Mouse (Mus musculus): ENCODE measurements at regions not wholly inside any gene's neighbourhood (a gene's known extent, or its start where the extent isn't known, plus 50 kb on each side); places are given as distances from the start of the nearest gene placed in this dataset.

GRCm38 (mm10) chr5:39857192-39857591 lies 101.9 kb upstream of the Hs3st1 start:
- H3K36me3 ChIP-seq (ENCODE audit: control insufficient read depth, insufficient read depth), result no peaks in the 10 kb centered on the region
- H3K9ac ChIP-seq (replicated peaks; ENCODE audit: low read depth, low read length), result no peak overlapping the region
- ATAC-seq, result peak; percentile 67
- H3K27me3 ChIP-seq (replicated peaks; ENCODE audit: control insufficient read depth, insufficient read depth, low read length), result no peaks in the 10 kb centered on the region
- H3K4me2 ChIP-seq (ENCODE audit: low read length), result no peak overlapping the region
- H3K4me1 ChIP-seq (replicated peaks; ENCODE audit: control insufficient read depth, insufficient read depth, low read length), result 0 out of 2 replicates have a peak, but pooled peaks cover 5% of the 10 kb centered on the region
- H3K4me3 ChIP-seq (replicated peaks; ENCODE audit: low read length), result no peak overlapping the region
- no peaks in the 10 kb centered on the region for H3K9me3 ChIP-seq (ENCODE audit: control insufficient read depth, low read length)
- H3K27ac ChIP-seq (ENCODE audit: low read length), result peak overlapping the region; percentile 70
- 34% methylated on average over 2 of the region's 2 CpGs for WGBS

DNA sequence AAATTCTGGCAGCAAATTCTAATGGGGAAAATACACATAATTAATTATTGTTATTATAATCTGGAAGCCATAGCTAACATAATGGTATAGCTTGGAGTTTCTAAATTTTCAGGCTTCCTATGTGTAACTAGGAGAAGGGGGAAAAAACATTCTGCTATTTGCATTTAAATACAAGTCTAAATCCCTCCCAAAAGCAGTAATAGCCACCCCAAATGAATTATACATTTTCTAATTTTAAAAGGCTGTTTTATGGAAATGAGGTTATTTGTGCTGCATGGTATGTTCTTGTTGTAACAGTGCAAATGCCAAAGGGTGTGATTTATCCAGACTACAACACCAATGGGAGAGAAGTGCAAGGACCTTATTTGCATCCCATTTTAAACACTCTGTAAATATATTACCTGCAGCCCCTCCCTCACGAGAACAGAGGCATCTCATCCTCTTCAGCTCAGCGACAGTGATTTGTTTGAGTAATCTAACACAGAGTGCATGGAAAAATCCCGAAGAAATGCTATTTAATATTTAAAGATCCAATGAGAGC lies 101.4 kb upstream of the Hs3st1 start:
- H3K4me2 ChIP-seq (ENCODE audit: low read length), result peak overlapping the region; percentile 20; the same call in 1 of the 2 replicates
- H3K9ac ChIP-seq (replicated peaks; ENCODE audit: low read depth, low read length), result no peak overlapping the region
- H3K27me3 ChIP-seq (replicated peaks; ENCODE audit: control insufficient read depth, insufficient read depth, low read length), result no peaks in the 10 kb centered on the region
- WGBS, result 43% methylated on average over 3 of the region's 3 CpGs
- H3K36me3 ChIP-seq (ENCODE audit: control insufficient read depth, insufficient read depth), result no peaks in the 10 kb centered on the region
- peak overlapping the region; percentile 70 for H3K27ac ChIP-seq (ENCODE audit: low read length)
- ATAC-seq, result peak; percentile 93
- no peaks in the 10 kb centered on the region for H3K9me3 ChIP-seq (ENCODE audit: control insufficient read depth, low read length)
- 0 out of 2 replicates have a peak, but pooled peaks cover 5% of the 10 kb centered on the region for H3K4me1 ChIP-seq (replicated peaks; ENCODE audit: control insufficient read depth, insufficient read depth, low read length)
- no peak overlapping the region for H3K4me3 ChIP-seq (replicated peaks; ENCODE audit: low read length)

DNA sequence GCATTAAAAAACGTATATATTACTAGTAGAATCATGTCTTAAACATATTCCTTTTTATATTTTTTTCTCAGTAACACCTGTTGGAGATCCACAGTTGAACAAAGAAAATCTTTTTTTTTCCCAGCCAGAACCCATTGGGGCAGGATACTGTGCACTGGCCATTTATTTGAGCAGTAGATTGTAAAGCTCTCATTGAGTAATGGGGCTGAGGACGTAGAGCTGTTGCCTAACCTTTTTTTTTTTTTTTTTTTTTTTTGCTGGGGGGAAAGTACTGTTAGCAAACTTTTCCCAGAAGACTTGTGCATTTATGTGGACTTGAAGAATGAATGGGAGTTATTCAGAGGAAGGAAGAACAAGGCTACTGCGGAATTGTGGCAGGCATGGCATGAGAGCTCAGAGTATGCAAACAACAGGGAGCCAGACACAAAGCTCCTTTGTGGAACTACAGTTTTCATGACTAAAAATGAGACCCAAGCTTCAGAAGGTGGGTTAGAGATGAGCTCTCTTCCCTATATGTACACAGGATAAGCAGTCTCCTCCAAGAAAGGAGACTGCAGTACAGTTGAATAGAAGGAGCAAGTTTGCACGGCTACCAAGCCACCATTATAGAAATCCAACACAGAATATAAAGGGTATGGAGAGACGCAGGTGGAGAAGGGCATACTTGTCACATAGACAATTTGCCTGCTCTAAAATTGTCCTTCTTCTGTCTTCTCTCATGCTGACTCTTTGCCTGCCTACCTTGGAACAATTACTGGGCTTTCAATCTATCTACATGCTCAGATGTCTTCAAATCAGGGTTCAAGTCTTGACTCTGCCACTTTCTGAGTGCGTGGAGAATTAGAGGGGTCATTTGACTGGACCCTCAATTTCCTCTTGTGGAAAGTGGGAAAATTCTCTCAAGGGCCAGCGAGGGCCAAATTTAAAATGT lies 100.7 kb upstream of the Hs3st1 start:
- peak; percentile 61 for ATAC-seq
- no peaks in the 10 kb centered on the region for H3K27me3 ChIP-seq (replicated peaks; ENCODE audit: control insufficient read depth, insufficient read depth, low read length)
- no peak overlapping the region for H3K9ac ChIP-seq (replicated peaks; ENCODE audit: low read depth, low read length)
- H3K9me3 ChIP-seq (ENCODE audit: control insufficient read depth, low read length), result no peaks in the 10 kb centered on the region
- H3K4me1 ChIP-seq (replicated peaks; ENCODE audit: control insufficient read depth, insufficient read depth, low read length), result 0 out of 2 replicates have a peak, but pooled peaks cover 5% of the 10 kb centered on the region
- no peak overlapping the region for H3K4me3 ChIP-seq (replicated peaks; ENCODE audit: low read length)
- H3K27ac ChIP-seq (ENCODE audit: low read length), result peak overlapping the region; percentile 59
- H3K36me3 ChIP-seq (ENCODE audit: control insufficient read depth, insufficient read depth), result no peaks in the 10 kb centered on the region
- WGBS, result 39% methylated on average over 7 of the region's 7 CpGs
- H3K4me2 ChIP-seq (ENCODE audit: low read length), result no peak overlapping the region

DNA sequence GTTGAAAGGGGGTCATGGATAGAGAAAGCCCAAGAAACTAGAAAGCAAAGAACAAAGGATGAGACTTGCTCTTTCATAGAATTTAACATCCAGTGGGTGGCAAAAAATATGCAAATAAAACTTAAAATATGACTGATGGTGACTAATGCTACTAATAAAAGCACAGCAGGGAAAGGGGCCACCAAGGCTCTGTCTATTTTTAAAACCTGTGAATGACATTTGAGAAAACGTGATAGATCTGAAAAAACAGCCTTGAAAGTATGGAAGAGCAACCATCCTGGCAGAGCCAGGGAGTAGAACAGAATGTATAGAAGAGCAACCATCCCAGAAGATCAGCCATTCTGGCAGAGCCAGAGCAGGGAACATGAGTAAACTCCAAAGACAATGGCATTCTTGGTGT lies 91.9 kb upstream of the Hs3st1 start:
- Histone ChIP-seq H3K4me1 (replicated peaks; ENCODE audit: control insufficient read depth, insufficient read depth, low read length) (no peaks in the 10 kb centered on the region), H3K9ac (replicated peaks; ENCODE audit: low read depth, low read length) (no peak overlapping the region), H3K9me3 (ENCODE audit: control insufficient read depth, low read length) (no peaks in the 10 kb centered on the region), H3K4me2 (ENCODE audit: low read length) (no peak overlapping the region), H3K27ac (ENCODE audit: low read length) (no peak overlapping the region), H3K36me3 (ENCODE audit: control insufficient read depth, insufficient read depth) (no peaks in the 10 kb centered on the region), H3K27me3 (replicated peaks; ENCODE audit: control insufficient read depth, insufficient read depth, low read length) (no peaks in the 10 kb centered on the region), H3K4me3 (replicated peaks; ENCODE audit: low read length) (no peak overlapping the region)
- no peak for ATAC-seq
- WGBS, result 40% methylated on average over 1 of the region's 1 CpGs

GRCm38 (mm10) chr5:39841186-39841585 lies 85.9 kb upstream of the Hs3st1 start:
- Histone ChIP-seq H3K9ac (replicated peaks; ENCODE audit: low read depth, low read length) (no peak overlapping the region), H3K4me2 (ENCODE audit: low read length) (no peak overlapping the region), H3K4me1 (replicated peaks; ENCODE audit: control insufficient read depth, insufficient read depth, low read length) (no peaks in the 10 kb centered on the region), H3K27me3 (replicated peaks; ENCODE audit: control insufficient read depth, insufficient read depth, low read length) (no peaks in the 10 kb centered on the region), H3K9me3 (ENCODE audit: control insufficient read depth, low read length) (no peaks in the 10 kb centered on the region), H3K27ac (ENCODE audit: low read length) (no peak overlapping the region), H3K4me3 (replicated peaks; ENCODE audit: low read length) (no peak overlapping the region), H3K36me3 (ENCODE audit: control insufficient read depth, insufficient read depth) (no peaks in the 10 kb centered on the region)
- no peak for ATAC-seq
- 42% methylated on average over 3 of the region's 3 CpGs for WGBS

GRCm38 (mm10) chr5:39840576-39840975 lies 85.3 kb upstream of the Hs3st1 start:
- no peak overlapping the region for H3K4me3 ChIP-seq (replicated peaks; ENCODE audit: low read length)
- no peak overlapping the region for H3K27ac ChIP-seq (ENCODE audit: low read length)
- no peak overlapping the region for H3K9ac ChIP-seq (replicated peaks; ENCODE audit: low read depth, low read length)
- no peak for ATAC-seq
- no peaks in the 10 kb centered on the region for H3K27me3 ChIP-seq (replicated peaks; ENCODE audit: control insufficient read depth, insufficient read depth, low read length)
- 87% methylated on average over 4 of the region's 4 CpGs for WGBS
- no peaks in the 10 kb centered on the region for H3K4me1 ChIP-seq (replicated peaks; ENCODE audit: control insufficient read depth, insufficient read depth, low read length)
- H3K9me3 ChIP-seq (ENCODE audit: control insufficient read depth, low read length), result no peaks in the 10 kb centered on the region
- H3K4me2 ChIP-seq (ENCODE audit: low read length), result no peak overlapping the region
- no peaks in the 10 kb centered on the region for H3K36me3 ChIP-seq (ENCODE audit: control insufficient read depth, insufficient read depth)

DNA sequence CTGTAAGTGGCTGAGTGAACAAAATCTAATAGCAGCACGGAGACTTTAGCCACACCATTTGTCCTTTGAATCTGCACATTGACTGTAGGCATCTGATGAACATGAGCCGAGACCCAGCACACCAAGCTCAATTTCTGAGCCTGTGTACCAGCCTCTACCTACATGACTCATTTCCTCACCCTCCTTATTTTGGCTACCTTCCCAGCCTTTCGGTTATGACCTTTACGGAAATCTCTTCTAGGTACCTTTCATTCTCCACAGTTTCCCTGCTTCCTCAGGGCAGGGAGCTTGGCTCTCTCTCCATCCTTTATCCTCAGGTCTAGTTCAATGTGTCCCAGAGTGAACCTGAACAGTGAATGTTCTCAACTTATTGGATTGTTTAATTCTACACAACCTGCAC lies 77.3 kb upstream of the Hs3st1 start:
- 92% methylated on average over 4 of the region's 4 CpGs for WGBS
- H3K27ac ChIP-seq (ENCODE audit: low read length), result no peak overlapping the region
- H3K27me3 ChIP-seq (replicated peaks; ENCODE audit: control insufficient read depth, insufficient read depth, low read length), result no peaks in the 10 kb centered on the region
- H3K9me3 ChIP-seq (ENCODE audit: control insufficient read depth, low read length), result no peaks in the 10 kb centered on the region
- H3K4me3 ChIP-seq (replicated peaks; ENCODE audit: low read length), result no peak overlapping the region
- H3K36me3 ChIP-seq (ENCODE audit: control insufficient read depth, insufficient read depth), result no peaks in the 10 kb centered on the region
- no peak overlapping the region for H3K4me2 ChIP-seq (ENCODE audit: low read length)
- no peaks in the 10 kb centered on the region for H3K4me1 ChIP-seq (replicated peaks; ENCODE audit: control insufficient read depth, insufficient read depth, low read length)
- no peak overlapping the region for H3K9ac ChIP-seq (replicated peaks; ENCODE audit: low read depth, low read length)
- ATAC-seq, result no peak

- H3K36me3 ChIP-seq (ENCODE audit: control insufficient read depth, insufficient read depth), result no peaks in the 10 kb centered on the region
- ATAC-seq, result peak; percentile 57; the same call in 1 of the 2 replicates
- H3K4me1 ChIP-seq (replicated peaks; ENCODE audit: control insufficient read depth, insufficient read depth, low read length), result no peaks in the 10 kb centered on the region
Measured at GRCm38 (mm10) chr5:39824680-39825079, 69.4 kb upstream of the Hs3st1 start.

DNA sequence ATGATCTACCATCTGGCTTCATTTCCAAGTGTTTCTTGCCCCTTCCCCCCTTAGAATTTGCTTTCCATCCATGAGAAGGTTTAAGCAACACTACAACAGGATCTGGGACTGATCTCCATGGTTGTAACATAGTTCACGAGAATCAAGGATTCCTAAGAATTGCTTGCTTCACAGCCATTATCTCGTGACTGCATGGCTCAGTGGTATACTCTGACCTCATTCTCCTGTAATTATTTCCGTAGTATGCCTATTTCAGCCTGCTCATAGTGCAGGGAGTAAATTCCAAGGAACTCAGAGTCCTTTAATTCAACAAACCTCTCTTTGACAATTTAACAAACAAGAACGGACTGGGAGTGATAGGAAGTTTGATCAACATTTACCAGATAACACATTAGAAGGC lies 51.4 kb upstream of the Hs3st1 start:
- Histone ChIP-seq H3K4me3 (replicated peaks; ENCODE audit: low read length) (no peak overlapping the region), H3K4me2 (ENCODE audit: low read length) (no peak overlapping the region), H3K27me3 (replicated peaks; ENCODE audit: control insufficient read depth, insufficient read depth, low read length) (no peaks in the 10 kb centered on the region), H3K36me3 (ENCODE audit: control insufficient read depth, insufficient read depth) (no peaks in the 10 kb centered on the region), H3K9ac (replicated peaks; ENCODE audit: low read depth, low read length) (no peak overlapping the region), H3K9me3 (ENCODE audit: control insufficient read depth, low read length) (no peaks in the 10 kb centered on the region), H3K4me1 (replicated peaks; ENCODE audit: control insufficient read depth, insufficient read depth, low read length) (peaks cover 16% of the 10 kb centered on the region), H3K27ac (ENCODE audit: low read length) (no peak overlapping the region)
- no peak for ATAC-seq
- 75% methylated on average over 4 of the region's 4 CpGs for WGBS

More at GRCm38 (mm10) chr5:39824680-39825079, 69.4 kb upstream of the Hs3st1 start:
- no peaks in the 10 kb centered on the region for H3K27me3 ChIP-seq (replicated peaks; ENCODE audit: control insufficient read depth, insufficient read depth, low read length)
- no peak overlapping the region for H3K4me2 ChIP-seq (ENCODE audit: low read length)
- H3K27ac ChIP-seq (ENCODE audit: low read length), result no peak overlapping the region
- no peak overlapping the region for H3K9ac ChIP-seq (replicated peaks; ENCODE audit: low read depth, low read length)
- H3K4me3 ChIP-seq (replicated peaks; ENCODE audit: low read length), result no peak overlapping the region
- 26% methylated on average over 2 of the region's 2 CpGs for WGBS
- H3K9me3 ChIP-seq (ENCODE audit: control insufficient read depth, low read length), result no peaks in the 10 kb centered on the region

Data from forebrain, embryonic 16.5 days (tissue).